Comparison of ENCODE assay signal across 9 mouse cellular contexts in the genomic region with DNA sequence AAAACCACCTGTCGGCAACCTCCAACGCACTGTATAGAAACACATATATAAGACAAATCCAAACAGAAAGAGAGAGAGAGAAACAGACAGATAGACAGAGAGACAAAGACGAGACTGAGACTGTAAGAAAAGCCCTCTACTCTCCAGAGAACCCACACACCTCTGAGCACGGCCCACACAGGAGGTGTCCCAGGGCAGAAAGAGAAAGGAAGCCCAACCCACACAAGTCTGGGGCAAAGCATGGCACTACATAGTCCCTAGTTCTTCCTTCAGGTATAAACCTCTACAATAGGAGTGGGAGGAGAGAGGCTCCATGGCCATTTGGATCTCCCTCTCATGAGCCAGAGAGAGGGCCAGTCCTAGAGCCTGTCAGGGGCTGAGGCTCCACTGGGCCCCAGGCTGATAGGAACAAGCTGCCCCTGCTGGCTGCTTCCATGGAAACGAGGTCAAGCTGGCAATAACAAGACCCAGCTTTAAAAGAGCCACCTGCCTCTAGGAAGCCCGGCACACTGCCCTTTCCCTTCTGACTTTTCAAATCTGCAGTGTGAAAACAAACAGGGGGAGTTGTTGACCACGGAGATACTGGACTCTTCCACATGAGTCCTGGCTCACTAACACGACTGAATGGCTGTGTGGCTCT.
DNase-seq lines count a peak whose midpoint lies in the region; ATAC-seq and TF ChIP-seq lines count a peak whose summit lies in the region.
"Had no signal": no experiment of that assay in that cellular context is flagged by ENCODE, and none has a peak within 500 bp of the region (broad histone marks: within the 10 kb centered on the region; RNA-seq: fewer than 3 reads in every experiment).

No protein-coding gene starts in this region.

- ATAC-seq in heart, embryonic 13.5 days (ENCODE audit: extremely low read depth, insufficient number of reproducible peaks, low FRiP score, low TSS enrichment) = no peak; the same call in 1 of the 2 replicates

- H3K36me3 ChIP-seq in heart, embryonic 13.5 days = no peaks in the 10 kb centered on the region
- no peaks in the 10 kb centered on the region for H3K36me3 ChIP-seq in splenic B cell, adult 2 months (ENCODE audit: control insufficient read depth, insufficient read depth, low read length, poor library complexity, severe bottlenecking)
- H3K36me3 ChIP-seq: embryonic facial prominence, embryonic 15.5 days had no signal

- H3K4me1 ChIP-seq in heart, embryonic 13.5 days = peaks cover 97% of the 10 kb centered on the region

- intact Hi-C loops in left cerebral cortex, adult 2 months (cut with DNase I) = loop anchor here (5.0 kb wide), 1 partner anchor 105 kb away; no protein-coding TSS in a partner anchor
- intact Hi-C loops in left cerebral cortex, postnatal 36 days (cut with DNase I) = no loop called here

- no peak overlapping the region for H3K4me3 ChIP-seq in left cerebral cortex, adult 2 months
- H3K4me3 ChIP-seq in heart, embryonic 13.5 days = no peak overlapping the region
- H3K4me3 ChIP-seq: embryonic facial prominence, embryonic 15.5 days had no signal

- H3K4me2 ChIP-seq in heart, embryonic 13.5 days = peak overlapping the region; percentile 49
- H3K4me2 ChIP-seq: embryonic facial prominence, embryonic 15.5 days had no signal

- no peaks in the 10 kb centered on the region for H3K27me3 ChIP-seq in heart, embryonic 13.5 days (replicated peaks)
- H3K27me3 ChIP-seq in splenic B cell, adult 2 months (ENCODE audit: control insufficient read depth, insufficient read depth, low read length, poor library complexity, severe bottlenecking) = no peaks in the 10 kb centered on the region; the same call in 1 of the 2 replicates
- H3K27me3 ChIP-seq: embryonic facial prominence, embryonic 15.5 days had no signal

- peak overlapping the region; percentile 68 for H3K9ac ChIP-seq in heart, embryonic 13.5 days
- H3K9ac ChIP-seq: embryonic facial prominence, embryonic 15.5 days had no signal

- peak; percentile 9 for TF ChIP-seq CTCF in left cerebral cortex, adult 2 months (IDR thresholded peaks at IDR 0.05)

- H3K27ac ChIP-seq in left cerebral cortex, adult 2 months = no peak overlapping the region
- H3K27ac ChIP-seq in heart, embryonic 13.5 days (replicated peaks) = peak overlapping the region; percentile 88
- H3K27ac ChIP-seq: embryonic facial prominence, embryonic 15.5 days had no signal

- 13% methylated on average over 6 of the region's 8 CpGs for whole genome bisulfite sequencing in heart, embryonic 13.5 days

- no peak for DNase-seq in left cerebral cortex, adult 2 months (ENCODE audit: extremely low spot score in 1 of 2, low spot score in 2 of 2)
- no peak for DNase-seq in left cerebral cortex, postnatal 36 days (ENCODE audit: low spot score in 2 of 2)
- peak; percentile 57 for DNase-seq in embryo, embryonic 11.5 days (ENCODE audit: low read depth, low spot score)
- peak; percentile 66 to 78 for DNase-seq in kidney, adult 8-10 months
- peak; percentile 65 for DNase-seq in lung, postnatal 14 days
- peak; percentile 43 for DNase-seq in splenic B cell, adult 2 months (ENCODE audit: low read depth, low spot score)
- no peak for DNase-seq in spleen, adult 18-20 months

- H3K9me3 ChIP-seq in heart, embryonic 13.5 days = no peaks in the 10 kb centered on the region
- H3K9me3 ChIP-seq: embryonic facial prominence, embryonic 15.5 days had no signal

Comparison
In these comparisons a context has a peak if more than half of its experiments do, and no peak if none do; other contexts are left out.
1. DNase-seq: peak in embryo, embryonic 11.5 days (single experiment), kidney, adult 8-10 months (2 of 2), lung, postnatal 14 days (single experiment) and splenic B cell, adult 2 months (single experiment); none in left cerebral cortex, adult 2 months (0 of 2), left cerebral cortex, postnatal 36 days (0 of 2) and spleen, adult 18-20 months (0 of 2).